Mouse (Mus musculus): ENCODE data around the gene Rgs10. TPM values are rescaled to one million over a fixed set of nuclear protein-coding genes. Genes with fewer than 3 reads are reported as not detected.

The Rgs10 gene
- total and polyA plus RNA-seq, 3 experiments = 42.3 to 44.7 TPM; not detected in 1

DNA sequence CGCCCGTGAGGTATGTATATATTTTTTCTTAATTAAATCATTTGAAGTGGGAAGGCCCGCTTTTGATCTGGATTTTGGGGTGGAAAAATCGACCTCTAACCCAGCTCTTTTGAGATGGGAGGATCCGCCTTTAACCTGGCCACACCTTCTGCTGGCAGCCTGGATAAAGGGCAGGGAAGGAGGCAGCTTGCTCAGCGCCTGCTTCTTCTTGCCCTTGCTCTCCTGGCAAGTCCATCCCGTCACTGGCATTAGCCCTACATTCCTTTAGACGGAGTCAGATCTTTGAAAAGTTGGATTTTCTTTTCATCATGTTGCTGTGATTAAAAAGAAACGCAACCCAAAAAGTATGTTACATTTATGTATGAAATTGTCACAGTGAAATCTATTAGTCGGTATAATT is 54.8 kb downstream of the Rgs10 start:
- Histone ChIP-seq H3K4me1 (ENCODE audit: control insufficient read depth in 1 of 2, insufficient read depth in 2 of 2, low read length in 2 of 2) (peaks cover 5 to 10% of the 10 kb centered on the region in 2 experiments; a peak in 3 of 4 replicates), H3K79me2 (ENCODE audit: control insufficient read depth, insufficient read depth, low read length, poor library complexity) (no peaks in the 10 kb centered on the region), H3K36me3 (ENCODE audit: control insufficient read depth in 1 of 2, insufficient read depth in 2 of 2, low read length in 2 of 2) (peaks cover 0 to 8% of the 10 kb centered on the region in 2 experiments; a peak in 2 of 4 replicates), H3K4me3 (ENCODE audit: control insufficient read depth in 1 of 2, insufficient read depth in 1 of 2, low read depth in 2 of 2, low read length in 2 of 2) (no peak overlapping the region), H3K9ac (ENCODE audit: control insufficient read depth, low read depth, low read length, poor library complexity, severe bottlenecking) (no peak overlapping the region), H3K9me3 (replicated peaks; ENCODE audit: insufficient read depth, low read length) (no peaks in the 10 kb centered on the region), H3K27ac (ENCODE audit: control insufficient read depth, low read depth, low read length) (no peak overlapping the region), H3K27me3 (ENCODE audit: control insufficient read depth in 1 of 2, insufficient read depth in 2 of 2, low read length in 2 of 2) (peaks cover 5 to 9% of the 10 kb centered on the region in 2 experiments; a peak in 2 of 4 replicates)
- no peak for DNase-seq (ENCODE audit: low read depth, low spot score)
- TF ChIP-seq USF1 (IDR thresholded peaks at IDR 0.05; ENCODE audit: low read depth, low read length) = no peak
- TF ChIP-seq TBP (IDR thresholded peaks at IDR 0.05; ENCODE audit: low read depth, low read length) = no peak
- no peak for TF ChIP-seq USF2 (IDR thresholded peaks at IDR 0.05; ENCODE audit: borderline replicate concordance in 1 of 2, insufficient read depth in 1 of 2, low read depth in 1 of 2, low read length in 2 of 2)
- TF ChIP-seq MEF2A (IDR thresholded peaks at IDR 0.05; ENCODE audit: extremely low read depth, insufficient replicate concordance, low read depth, low read length, poor library complexity, severe bottlenecking) = no peak
- no peak for TF ChIP-seq CHD1 (IDR thresholded peaks at IDR 0.05; ENCODE audit: low read depth, low read length)
- TF ChIP-seq MYB (IDR thresholded peaks at IDR 0.05; ENCODE audit: low read depth, low read length) = no peak
- TF ChIP-seq ELF1 (IDR thresholded peaks at IDR 0.05; ENCODE audit: low read depth, low read length) = no peak

DNA sequence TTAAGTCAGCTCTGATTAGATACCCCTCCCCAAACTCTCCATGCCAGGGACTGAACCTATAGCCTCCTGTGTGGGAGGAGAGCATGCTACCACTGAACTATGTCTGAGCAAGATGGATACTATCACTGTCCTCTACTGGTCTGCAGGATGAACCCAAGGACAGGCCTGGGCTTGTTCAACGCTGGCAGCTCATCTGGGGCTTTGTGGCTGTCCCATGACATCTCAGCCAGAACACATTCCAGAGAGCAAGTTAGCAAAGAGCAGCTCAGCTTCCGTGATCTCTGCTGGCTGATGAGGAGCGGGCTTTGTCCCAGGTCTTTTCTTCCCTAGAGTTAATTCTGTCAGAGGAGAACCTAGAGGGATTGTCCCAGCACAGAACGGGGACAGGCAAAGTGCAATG is 55.6 kb downstream of the Rgs10 start:
- no peak overlapping the region for H3K9ac ChIP-seq (ENCODE audit: control insufficient read depth, low read depth, low read length, poor library complexity, severe bottlenecking)
- H3K9me3 ChIP-seq (replicated peaks; ENCODE audit: insufficient read depth, low read length) = no peaks in the 10 kb centered on the region
- H3K4me3 ChIP-seq (ENCODE audit: control insufficient read depth in 1 of 2, insufficient read depth in 1 of 2, low read depth in 2 of 2, low read length in 2 of 2) = no peak overlapping the region
- no peak for DNase-seq (ENCODE audit: low read depth, low spot score)
- no peak for TF ChIP-seq HCFC1 (IDR thresholded peaks at IDR 0.05; ENCODE audit: low read depth, low read length)
- no peak for TF ChIP-seq EP300 (IDR thresholded peaks at IDR 0.05; ENCODE audit: low read depth in 1 of 2, low read length in 2 of 2)
- TF ChIP-seq JUND (IDR thresholded peaks at IDR 0.05; ENCODE audit: low read depth, low read length) = no peak
- no peak for TF ChIP-seq ETS1 (IDR thresholded peaks at IDR 0.05; ENCODE audit: low read depth, low read length)
- no peak for TF ChIP-seq MXI1 (IDR thresholded peaks at IDR 0.05; ENCODE audit: low read depth, low read length)
- TF ChIP-seq CTCF (IDR thresholded peaks at IDR 0.05 in 2 of 3, conservative IDR thresholded peaks at IDR 0.05 in 1 of 3; ENCODE audit: control insufficient read depth in 1 of 3, insufficient read depth in 1 of 3, low read depth in 2 of 3, low read length in 3 of 3, poor library complexity in 1 of 3, severe bottlenecking in 1 of 3) = no peak
- TF ChIP-seq BHLHE40 (IDR thresholded peaks at IDR 0.05; ENCODE audit: borderline replicate concordance, low read depth, low read length) = no peak
- no peak for TF ChIP-seq MAFK (IDR thresholded peaks at IDR 0.05; ENCODE audit: borderline replicate concordance, low read depth, low read length)
- TF ChIP-seq SMC3 (IDR thresholded peaks at IDR 0.05; ENCODE audit: low read depth, low read length) = no peak
- no peak for TF ChIP-seq POLR2AphosphoS2 (IDR thresholded peaks at IDR 0.05; ENCODE audit: low read length)
- TF ChIP-seq USF1 (IDR thresholded peaks at IDR 0.05; ENCODE audit: low read depth, low read length) = no peak
- no peak for TF ChIP-seq POLR2A (IDR thresholded peaks at IDR 0.05; ENCODE audit: control insufficient read depth in 1 of 2, insufficient read depth in 1 of 2, low read depth in 1 of 2, low read length in 2 of 2, poor library complexity in 1 of 2)
- no peak for TF ChIP-seq ZC3H11A (IDR thresholded peaks at IDR 0.05; ENCODE audit: low read depth, low read length)
- no peak for TF ChIP-seq MAX (IDR thresholded peaks at IDR 0.05; ENCODE audit: low read length)
- no peak for TF ChIP-seq USF2 (IDR thresholded peaks at IDR 0.05; ENCODE audit: borderline replicate concordance in 1 of 2, insufficient read depth in 1 of 2, low read depth in 1 of 2, low read length in 2 of 2)
- TF ChIP-seq ELF1 (IDR thresholded peaks at IDR 0.05; ENCODE audit: low read depth, low read length) = no peak
- no peak for TF ChIP-seq RCOR1 (IDR thresholded peaks at IDR 0.05; ENCODE audit: low read depth, low read length)
- TF ChIP-seq POLR2AphosphoS5 (IDR thresholded peaks at IDR 0.05; ENCODE audit: borderline replicate concordance, low read depth, low read length) = no peak
- no peak for TF ChIP-seq MYC (IDR thresholded peaks at IDR 0.05; ENCODE audit: low read depth, low read length)
- no peaks in the 10 kb centered on the region for H3K79me2 ChIP-seq (ENCODE audit: control insufficient read depth, insufficient read depth, low read length, poor library complexity)
- H3K4me1 ChIP-seq (ENCODE audit: control insufficient read depth in 1 of 2, insufficient read depth in 2 of 2, low read length in 2 of 2) = peaks cover 5 to 10% of the 10 kb centered on the region in 2 experiments; a peak in 3 of 4 replicates
- H3K36me3 ChIP-seq (ENCODE audit: control insufficient read depth in 1 of 2, insufficient read depth in 2 of 2, low read length in 2 of 2) = peaks cover 0 to 8% of the 10 kb centered on the region in 2 experiments; a peak in 2 of 4 replicates
- H3K27me3 ChIP-seq (ENCODE audit: control insufficient read depth in 1 of 2, insufficient read depth in 2 of 2, low read length in 2 of 2) = peaks cover 5 to 9% of the 10 kb centered on the region in 2 experiments; a peak in 2 of 4 replicates
- H3K27ac ChIP-seq (ENCODE audit: control insufficient read depth, low read depth, low read length) = no peak overlapping the region

All from MEL (cell line).